Mouse (Mus musculus) liver, embryonic 14.5 days (tissue): Measurements from ENCODE around the gene AI854703.

Experiments used
- CTCF ChIP-seq: IDR thresholded peaks from 2 replicates; pipeline ENCODE4 v1.5.1; 2016; ENCODE audit warnings: antibody characterized with exemption, low read depth, control low read depth
- EP300 ChIP-seq: IDR thresholded peaks from 2 replicates; pipeline ENCODE4 v1.6.1; 2016; ENCODE audit warnings: antibody characterized with exemption, low read depth

DNA sequence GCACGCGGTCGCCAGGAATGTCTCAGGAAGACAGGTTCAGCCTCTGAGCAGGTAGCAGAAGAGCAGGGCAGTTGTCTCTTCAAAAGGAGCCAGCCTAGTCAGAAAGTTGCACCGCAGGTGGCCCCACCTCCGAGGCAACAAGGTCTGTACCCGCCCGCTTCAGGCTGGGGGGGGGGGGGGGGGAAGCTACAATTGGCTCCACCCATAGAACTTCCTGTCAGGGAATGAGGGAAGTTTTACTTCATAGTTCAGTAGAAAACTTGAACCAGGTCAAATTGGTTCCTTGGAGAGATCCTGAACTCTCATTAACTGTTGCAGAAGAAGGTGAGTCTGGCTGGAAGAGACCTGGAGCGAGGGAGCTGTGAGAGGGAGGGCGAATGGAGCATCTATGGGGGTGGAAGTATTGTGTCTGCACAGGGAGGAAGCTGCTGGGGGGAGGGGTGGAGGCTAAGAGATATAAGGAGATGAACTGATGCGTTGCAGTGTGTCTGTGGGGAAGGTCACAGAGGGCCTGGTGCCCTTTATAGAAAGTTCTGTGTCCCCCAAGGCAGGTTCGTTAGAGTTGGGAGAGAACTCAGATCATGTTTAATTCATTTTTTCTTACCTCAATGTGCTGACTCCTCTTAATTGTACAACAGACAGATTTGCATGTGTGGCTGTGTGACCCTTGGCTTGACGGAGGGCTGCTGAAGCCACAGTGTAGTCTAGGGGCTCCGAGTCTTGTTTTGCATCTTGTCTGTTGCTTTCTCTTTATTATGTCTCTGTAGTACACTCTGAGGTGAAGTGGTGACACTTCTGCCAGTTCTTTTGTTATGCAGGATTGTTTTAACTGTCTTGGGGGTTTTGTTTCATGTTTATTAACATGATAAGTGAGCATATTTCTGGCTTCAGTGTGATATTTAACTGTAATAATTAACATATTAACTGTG is 49.6 kb downstream of the AI854703 start, which contains the start of gene Gimap9:
- no peak for TF ChIP-seq EP300
- TF ChIP-seq CTCF, result no peak
